Mouse (Mus musculus) erythroblast, embryonic 14.5 days (primary cell): ENCODE data around the gene Pde4d.

Experiments used
- GATA1 ChIP-seq: IDR thresholded peaks from 2 replicates; pipeline ENCODE4 v1.6.1; 2012; ENCODE audit warnings: low read length, inconsistent platforms, mixed read lengths
- TAL1 ChIP-seq: IDR thresholded peaks from 3 replicates; pipeline ENCODE4 v1.6.1; 2012; ENCODE audit warnings: low read length, inconsistent platforms, mixed read lengths

- TF ChIP-seq TAL1 (no peak), GATA1 (no peak)
Measured at GRCm38 (mm10) chr13:109924771-109925170, 1475.0 kb downstream of the Pde4d start.
